Mouse (Mus musculus): ENCODE results near the gene Fosl1.
"Not testable (repeated sequence)": the region's sequence is repeated elsewhere in the genome, so short reads cannot be mapped to it uniquely, and the experiment has no call there.

The Fosl1 gene

DNA sequence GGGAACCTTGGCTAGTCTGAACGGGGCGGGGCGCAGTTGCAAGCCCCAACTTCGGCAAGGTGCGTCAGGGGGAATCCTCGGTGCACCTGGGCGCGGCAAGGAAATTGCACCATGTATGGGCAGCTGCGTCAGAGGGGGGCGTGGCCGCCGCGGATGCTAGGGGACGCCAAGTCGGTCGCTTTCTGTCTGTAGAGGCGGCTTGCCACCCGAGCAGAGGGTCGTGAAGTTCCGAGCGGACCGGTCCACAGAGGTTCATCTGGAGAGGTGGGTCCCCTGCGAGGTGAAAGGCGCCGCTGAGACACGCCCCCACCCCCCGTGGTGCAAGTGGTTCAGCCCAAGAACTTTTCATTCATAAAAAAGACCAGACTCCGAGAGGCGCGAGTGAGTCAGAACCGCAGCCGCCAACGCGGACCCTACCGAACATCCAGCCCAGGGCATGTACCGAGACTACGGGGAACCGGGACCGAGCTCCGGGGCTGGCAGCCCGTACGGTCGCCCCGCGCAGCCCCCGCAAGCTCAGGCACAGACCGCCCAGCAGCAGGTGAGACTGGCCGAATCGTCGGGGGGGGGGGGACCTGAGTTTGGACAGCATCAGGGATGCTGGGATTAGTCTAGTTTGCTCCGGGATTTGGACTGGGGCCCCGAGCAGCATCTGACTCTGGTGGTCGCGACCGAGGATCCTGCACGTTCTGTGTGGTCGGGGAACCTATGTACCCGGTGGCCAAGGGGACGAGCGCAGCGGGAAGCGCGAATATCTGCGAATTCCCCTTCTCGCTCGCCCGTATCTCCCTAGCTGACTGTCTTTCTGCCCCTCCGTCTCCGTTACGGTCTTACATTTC is at the start of gene Fosl1:
TSS of gene Fosl1 (plus strand) at position 33 of the 839 bp plus-strand sequence.
- peak; percentile 74 to 81 for DNase-seq

DNA sequence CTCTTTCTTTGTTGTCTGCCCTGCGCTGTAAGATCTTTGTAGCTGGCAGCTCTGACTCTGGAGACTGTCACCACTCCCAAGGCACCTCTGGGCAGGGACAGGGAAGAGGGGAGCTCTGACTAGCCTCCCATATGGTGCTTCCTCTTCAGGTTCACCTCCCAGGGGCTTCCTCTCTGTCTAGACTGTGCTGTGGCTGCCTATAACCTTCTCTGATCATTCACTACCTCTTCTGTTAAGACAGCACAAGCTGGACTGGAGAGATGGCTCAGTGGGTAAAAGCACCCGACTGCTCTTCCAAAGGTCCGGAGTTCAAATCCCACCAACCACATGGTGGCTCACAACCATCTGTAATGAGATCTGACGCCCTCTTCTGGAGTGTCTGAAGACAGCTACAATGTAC is 46.3 kb upstream of the Fosl1 start:
- DNase-seq, result not testable (repeated sequence)

DNA sequence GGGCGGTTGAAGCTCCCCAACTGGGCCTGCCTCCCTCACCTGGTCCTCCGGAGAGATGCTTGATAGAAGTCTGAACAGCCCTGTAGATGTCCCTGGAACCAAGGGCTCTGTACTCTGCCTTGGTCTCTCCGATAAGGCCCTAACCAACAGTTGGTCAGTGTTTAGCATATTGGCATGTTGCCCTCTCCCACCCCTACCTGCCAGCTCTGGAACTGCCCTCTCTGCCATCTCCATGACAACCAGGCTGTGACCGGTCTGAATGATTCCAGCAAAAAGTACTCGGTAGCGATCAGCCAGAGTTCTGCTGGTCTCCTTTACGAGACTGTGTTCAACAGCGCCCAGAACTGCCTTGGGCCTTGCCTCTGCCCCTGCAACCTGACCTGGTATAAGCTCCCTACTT is 45.1 kb upstream of the Fosl1 start, which contains the start of gene Tsga10ip:
TSS of gene Tsga10ip (minus strand) at position 234 of the 400 bp plus-strand sequence.
- DNase-seq, result peak; percentile 48 to 68

DNA sequence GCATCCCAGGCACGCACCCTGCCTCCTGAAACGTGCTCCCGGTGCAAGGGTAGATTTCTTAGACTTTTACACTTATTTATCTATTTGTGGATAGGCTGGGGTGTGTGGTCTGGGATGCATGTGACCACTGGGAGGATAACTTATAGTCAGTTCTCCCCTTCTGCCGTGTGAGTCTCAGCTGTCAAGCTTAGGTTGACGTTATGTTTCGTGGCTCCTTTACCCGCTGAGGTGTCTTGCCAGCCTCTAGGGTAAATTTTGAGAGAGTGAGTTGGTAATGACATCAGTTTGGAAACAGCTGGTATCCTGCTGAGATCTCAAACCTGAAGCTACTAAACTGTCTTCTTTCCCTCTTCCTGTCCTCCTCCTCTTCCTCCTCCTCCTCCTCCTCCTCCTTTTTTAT is 41.4 kb upstream of the Fosl1 start:
- no peak for DNase-seq

DNA sequence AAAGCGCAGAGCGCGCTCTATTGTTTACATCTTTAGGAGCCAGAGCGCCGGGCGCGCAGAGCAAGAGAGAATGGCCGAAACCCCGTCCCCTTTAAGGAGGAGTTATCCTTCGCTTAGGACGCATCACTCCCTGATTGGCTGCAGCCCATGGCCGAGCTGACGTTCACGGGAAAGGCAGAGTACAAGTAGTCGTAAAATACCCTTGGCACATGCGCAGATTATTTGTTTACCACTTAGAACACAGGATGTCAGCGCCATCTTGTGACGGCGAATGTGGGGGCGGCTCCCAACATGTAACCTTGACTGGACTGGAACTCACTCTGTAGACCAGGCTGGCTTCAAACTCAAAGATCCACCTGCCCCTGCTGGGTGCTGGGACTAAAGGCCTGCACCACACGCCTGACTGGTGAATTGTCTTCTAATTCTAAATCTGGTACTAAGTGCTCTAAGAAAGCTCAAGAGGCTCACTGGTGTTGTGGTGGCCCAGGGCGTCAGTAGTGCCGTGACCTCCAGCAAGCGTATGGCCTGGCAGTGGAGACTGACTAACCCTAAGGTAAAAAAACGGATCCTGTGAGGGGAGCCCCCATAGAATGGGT is 40.7 kb upstream of the Fosl1 start:
- DNase-seq, result peak; percentile 51 to 52

DNA sequence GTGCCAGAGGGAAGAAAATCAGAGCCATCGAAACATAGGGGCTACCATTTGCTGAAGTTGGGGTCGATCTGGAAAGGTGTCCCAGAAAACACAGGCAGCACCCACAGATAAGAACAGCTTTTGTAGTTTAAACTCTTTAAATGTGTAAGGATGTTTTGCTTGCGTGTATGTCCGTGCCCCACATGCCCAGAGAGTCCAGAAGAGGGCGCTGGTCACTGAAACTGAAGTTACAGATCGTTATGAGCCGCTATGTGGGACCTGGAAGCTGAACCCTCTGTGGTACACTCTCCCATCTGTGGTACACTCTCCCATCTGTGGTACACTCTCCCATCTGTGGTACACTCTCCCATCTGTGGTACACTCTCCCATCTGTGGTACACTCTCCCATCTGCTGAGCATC is 40.2 kb upstream of the Fosl1 start:
- DNase-seq, result peak; percentile 75 to 84

DNA sequence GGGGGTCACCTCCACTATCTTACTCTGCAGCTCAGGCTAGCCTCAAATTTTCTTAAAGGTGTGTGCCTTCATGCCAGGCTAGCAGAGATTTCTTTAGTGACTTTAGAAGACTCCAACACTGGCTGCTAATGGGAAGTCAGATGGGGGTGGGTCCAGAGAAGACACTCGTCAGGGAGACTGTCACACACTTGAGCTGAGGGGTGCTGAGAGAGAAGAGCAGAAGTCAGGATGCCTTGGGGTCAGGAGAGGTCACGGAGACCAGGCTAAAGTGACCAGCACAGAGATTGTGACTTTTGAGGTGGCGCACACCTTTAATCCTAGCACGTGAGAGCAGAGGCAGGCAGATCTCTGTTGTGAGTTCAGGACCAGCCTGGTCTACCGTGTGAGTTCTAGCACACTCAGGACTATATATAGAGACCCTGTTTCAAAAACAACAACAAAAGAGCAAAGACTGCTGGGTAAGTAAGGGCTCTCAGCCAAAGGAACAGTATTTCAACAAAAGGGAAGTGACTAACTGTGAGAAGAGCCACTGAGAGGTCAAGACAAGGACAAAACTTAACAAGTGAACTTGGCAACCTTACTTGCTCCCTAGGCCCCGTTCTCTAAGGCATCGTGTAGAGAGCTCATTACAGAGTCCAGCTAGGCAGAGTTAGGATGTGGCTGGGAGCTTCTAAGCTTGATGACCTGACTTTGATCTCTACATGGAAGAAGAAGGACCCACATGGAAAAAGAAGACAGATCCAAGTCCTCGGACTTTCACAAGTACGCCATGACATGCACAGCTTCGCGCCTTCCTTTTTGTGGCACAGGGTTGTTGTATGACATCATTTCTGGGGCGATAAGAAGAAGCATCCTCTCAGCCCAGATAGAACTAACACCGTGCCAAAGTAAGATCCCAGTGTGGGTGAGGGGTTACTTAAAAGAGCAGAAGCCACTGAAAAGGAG is 39.0 kb upstream of the Fosl1 start:
- DNase-seq, result no peak

DNA sequence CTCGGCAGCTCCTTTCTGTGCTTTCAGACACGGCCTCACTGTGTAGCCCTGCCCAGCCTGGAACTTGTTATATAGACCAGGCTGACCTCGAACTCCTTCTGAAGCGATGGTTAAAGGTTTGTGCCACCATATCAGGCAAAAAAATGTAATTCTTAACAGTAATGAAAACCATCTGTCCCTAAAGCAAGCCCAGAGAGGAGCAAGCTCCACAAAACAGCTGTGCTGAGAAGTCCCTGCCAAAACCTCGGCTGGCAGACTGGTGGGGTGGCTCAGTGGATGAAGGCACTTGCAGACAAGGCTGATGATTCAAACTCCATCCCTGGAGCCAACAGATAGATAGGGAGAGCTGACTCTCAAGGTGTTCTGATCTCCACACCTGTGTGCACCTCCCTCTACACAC is 38.3 kb upstream of the Fosl1 start:
- DNase-seq, result no peak

DNA sequence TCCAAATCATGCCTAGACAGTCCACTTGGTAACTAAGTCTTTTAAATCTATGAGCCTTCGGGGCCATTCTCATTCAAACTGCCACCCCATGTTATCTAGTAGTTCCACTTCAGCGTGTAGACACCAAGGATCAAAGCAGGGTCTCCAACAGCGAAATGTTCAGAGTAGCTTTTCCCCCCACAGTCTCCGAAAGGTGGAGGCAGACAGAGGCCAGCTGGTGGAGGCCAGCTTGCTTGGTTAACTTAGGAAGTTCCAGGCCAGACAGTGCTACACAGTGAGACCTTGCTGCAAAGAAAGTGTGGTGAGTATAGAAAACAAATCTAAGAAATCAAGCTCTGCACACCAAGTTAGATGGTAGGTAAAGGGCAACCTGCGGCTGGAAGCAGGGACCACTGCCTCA is 36.7 kb upstream of the Fosl1 start:
- DNase-seq, result no peak

DNA sequence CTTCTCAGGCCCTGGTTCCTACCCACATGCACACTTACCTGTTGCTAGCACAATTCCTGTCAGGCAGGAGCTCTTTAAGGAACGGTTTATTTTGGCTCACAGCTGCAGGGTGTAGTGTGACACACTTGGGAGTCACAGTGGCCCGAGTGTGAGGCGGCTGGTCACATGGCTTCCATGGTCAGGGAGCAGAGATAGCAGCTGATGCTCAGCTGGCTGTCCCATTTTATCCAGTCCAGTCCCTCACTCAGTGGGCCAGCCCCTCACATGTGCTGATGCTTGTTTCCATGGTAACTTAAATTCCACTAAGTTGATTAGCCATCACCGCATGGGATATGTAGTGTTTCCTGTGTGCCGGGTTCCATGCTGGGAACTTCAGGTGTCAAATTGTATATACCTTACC is 35.4 kb upstream of the Fosl1 start:
- DNase-seq, result no peak

DNA sequence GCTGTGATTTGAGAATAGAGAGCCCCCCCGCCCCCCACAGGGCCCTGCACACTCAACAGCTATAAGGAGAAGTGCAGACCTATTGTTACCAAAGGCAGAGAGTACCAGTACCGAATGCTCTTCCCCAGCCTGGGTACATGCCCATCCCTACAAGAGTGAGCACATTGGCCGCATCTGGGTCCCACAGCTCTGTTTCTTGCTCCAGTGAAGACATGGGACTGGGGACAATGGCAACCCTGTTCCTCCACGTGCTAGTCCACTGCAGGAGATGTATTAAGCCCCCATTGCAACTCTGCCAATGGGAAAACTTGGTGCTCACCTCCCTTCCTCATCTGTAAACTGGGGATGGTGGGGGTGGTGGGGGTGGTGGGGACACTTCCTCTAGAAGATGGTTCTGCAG is 33.5 kb upstream of the Fosl1 start:
- no peak for DNase-seq

DNA sequence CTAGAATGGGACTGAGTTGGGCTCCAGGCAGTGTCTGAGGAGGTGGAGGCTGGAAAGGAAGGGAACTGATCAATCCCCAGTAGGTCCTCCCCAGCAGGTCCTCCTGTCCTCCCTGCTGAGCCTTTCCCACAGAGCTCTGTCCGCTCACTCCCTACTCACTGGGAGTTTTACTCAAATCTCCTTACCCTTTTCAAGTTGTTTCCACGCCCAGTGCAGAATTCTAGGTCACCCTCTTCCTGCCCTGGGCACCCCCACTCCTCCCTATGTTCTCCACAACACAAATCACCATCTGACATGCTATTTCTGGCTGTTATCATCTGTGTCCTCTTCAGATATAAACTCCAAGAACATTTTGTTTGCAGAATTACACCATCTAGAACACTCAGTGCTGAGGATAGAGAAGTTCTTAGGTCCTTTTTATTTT is 32.8 kb upstream of the Fosl1 start:
- DNase-seq, result no peak

DNA sequence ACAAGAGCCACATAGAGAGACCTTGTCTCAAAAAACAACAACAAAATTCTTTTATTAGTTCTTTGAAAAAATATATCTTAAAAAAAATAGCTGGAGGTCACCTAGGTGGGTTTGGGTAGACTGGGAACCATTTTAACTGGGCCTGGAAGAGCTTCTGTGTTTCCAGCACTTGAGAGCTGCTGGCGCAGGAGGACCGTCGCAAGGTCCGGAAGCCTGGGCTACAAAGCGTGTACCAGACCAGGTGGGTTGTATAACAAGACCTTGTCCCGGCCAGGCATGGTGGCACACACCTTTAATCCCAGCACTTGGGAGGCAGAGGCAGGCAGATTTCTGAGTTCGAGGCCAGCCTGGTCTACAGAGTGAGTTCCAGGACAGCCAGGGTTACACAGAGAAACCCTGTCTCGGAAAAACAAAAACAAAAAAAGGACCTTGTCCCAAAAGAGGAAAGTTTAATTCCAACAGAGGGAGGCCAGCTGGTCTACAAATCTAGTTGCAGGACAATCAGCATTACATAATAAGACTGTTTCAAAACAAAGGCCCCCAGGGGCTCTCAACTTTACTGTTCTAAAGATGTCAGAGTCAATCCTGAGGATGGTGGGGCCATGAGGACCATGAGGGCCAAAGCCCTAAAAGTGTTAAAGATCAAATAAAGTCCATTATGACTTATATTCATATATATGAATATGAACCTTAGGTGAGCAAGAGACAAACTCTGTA is 28.4 kb upstream of the Fosl1 start:
- no peak for DNase-seq

DNA sequence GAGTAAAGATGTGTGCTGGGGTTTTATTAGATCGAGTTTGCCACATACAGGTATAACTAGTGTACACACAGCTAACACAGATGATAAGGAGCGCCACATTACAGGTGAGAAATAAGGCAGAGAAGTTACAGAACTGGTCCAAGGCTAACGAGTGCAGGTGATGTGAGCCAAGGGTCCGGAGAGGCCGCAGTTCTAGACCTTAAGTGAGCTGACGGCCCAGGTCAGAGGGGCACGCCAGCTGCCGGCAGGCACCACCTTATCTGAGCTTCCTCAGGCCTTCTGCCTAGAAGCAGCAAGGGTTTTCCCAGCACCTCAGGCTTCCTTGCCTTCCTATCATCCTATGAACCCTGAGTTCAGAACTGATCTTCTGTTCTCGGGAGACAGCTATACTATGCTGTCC is 27.7 kb upstream of the Fosl1 start:
- DNase-seq, result no peak

DNA sequence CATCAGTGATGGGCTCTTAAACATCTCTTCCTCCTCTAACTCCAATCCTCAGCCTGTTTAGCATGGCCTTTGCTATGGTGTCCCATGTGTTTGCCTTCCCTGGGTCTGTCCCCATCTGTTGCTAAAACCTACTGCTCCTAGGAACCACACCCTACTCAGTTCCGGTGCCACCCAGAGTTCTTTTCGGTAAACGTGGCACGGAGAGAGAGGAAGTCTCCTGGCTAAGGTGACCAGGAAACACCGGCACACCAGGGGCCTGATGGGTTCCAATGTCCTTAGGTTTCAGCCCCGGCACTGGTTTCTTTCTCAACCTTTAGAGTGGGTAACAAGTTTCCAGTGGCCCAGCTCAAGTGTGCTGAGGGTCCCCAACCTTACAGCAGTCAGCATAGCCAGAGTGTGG is 26.8 kb upstream of the Fosl1 start:
- no peak for DNase-seq

DNA sequence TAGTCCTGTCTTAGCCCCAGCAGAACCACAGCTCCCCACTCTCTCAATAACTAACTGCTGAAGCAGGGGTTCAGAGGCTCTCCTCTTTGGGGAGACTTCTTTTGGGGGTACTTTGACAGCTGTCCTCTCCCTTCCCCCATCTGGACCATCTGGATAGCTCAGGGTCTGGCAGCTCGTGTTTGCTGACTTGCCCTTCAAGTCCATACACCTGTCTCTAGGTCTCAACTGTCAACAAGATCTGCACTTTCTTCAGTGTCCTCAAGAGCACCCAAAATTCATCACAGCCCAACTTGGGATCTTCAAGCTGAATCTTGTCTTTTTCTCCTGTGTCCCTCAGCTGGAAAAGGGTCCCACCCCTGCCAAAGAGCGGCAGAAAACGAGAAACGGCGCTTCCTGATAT is 25.6 kb upstream of the Fosl1 start:
- DNase-seq, result no peak

DNA sequence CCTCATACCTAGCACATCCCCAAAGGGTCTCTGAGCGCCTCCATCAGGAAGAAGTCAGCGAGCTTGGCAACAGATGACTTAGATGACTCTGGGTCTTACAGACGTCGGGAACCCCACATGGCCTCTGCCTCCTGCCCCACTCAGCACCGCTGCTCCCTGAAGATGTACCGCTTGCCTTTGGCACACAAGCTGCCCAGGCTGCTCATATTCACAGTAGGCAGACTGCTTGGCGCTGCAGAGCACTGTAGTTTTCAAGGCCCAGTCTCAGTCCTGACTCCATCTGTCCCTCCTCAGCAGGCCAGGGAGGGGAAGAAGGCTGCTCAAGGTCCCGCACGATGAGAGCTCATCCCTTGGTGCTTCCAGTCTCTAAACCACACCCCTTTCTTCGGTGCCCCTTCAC is 25.1 kb upstream of the Fosl1 start:
- peak; percentile 55 to 59 for DNase-seq

DNA sequence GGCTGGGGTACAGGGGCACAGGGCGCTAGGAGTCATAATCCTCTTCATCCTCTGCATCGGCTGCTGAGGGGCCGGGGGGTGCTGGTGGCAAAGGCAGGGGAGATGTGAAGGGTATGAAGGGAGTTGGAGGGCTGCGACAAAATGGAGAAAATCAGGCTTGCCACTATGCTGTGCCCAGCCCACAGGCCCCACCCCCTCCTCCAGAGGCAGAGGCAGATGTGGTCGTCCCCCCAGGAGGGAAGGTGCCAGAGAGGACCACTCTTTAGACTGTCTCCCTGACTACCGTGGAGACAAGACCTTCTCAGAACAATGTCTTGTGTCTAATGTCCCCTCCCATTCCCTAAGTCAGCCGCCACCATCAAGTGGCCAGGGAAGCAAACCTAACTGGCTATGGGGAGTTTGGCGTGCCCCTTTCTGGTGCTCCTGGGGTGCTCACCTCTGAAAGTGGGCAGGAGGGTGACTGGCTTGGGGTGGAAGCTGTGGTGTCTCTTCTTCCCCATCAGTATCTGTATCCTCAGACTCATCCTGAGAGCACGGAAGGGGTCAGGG is 24.4 kb upstream of the Fosl1 start:
- DNase-seq, result peak in 1 of 2 experiments; percentile 26

DNA sequence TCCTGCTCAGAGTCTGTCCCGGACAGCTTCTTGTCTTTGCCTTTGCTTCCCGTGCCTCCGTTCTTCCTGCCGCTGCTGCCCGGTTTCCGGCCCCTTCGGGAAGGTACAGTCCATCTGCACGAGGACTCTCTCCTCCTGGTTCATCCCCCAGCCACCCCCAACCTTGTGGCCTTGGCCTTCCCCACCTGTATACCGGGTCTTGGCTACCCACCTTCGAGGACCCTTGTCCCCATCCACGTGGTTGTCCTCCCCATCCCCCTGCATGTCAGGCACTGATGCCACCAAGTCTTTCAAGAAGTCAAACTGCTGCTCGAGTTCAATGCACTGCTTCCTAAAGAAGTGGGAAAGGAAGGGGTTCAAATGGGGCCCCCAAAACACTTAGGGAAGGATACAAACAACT is 23.8 kb upstream of the Fosl1 start:
- DNase-seq, result peak; percentile 21 to 22

DNA sequence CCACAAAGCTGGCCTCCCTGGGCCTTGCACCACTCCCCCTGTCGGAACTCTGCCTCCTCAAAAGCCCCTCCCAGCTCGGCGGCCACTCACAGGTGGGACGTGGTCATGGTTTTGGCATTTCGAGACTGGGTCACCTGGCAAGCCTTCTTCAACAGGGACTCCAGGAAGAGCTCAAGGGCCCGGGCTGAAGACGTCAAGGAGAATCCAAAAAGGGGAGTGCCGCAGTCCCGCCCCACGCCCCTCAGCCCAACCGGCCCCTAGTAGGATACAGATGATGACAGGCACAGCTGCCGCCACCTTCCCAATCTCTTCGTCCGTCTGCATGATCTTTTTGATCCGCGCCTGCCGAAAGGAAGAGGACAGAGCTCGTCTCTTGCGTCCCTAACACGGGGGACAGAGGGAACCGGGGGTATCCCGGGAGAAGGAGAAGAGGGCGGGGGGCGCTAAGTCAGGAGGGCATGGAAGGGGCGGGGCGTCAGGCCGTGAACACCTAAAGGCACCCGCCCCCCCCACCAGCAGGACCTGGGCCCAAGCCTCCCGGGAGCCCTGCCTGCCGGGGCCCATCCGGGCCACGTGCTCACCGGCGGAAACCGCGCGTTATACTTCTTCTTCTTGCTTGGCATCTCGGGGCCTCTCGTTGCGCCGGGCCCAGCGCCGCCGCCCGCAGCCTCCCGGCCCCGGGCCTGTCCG is 23.1 kb upstream of the Fosl1 start:
- DNase-seq, result peak; percentile 80 to 84
